Mouse (Mus musculus): ENCODE results near the gene Ptx3. TPM values are rescaled to one million over a fixed set of nuclear protein-coding genes. Genes with fewer than 3 reads are reported as not detected.

The Ptx3 gene
- not detected in 2 replicates for polyA plus RNA-seq (2012; ENCODE audit: low replicate concordance)

DNA sequence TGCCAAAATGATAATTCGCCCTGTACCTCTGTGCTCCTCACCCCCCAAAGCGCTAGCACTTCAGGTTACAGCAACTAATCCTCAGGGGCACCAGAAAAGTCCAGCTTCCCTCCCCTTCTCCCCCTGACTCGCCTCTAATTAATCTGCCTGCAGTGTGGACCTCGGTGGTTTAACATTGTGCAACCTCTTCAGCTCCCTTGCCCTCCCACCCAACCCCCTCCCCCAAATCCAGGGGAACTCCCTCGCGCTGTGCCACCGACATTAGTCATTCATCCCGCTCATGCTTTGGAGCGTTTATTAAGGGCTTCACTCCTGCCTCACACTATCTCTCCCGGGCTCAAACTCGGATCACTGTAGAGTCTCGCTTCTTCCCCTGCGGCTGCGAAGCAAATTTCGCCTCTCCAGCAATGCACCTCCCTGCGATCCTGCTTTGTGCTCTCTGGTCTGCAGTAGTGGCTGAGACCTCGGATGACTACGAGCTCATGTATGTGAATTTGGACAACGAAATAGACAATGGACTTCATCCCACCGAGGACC lies at the start of gene Ptx3:
Gene Ptx3 (plus strand): TSS at position 256 of the 537 bp plus-strand sequence.

Other genes with a start within 250 kb of the Ptx3 start
- 0.06 TPM in 1 of 2 replicates, not detected in the other for gene Veph1, start 76.9 kb downstream of the Ptx3 start, polyA plus RNA-seq (2012; ENCODE audit: low replicate concordance)